Mouse (Mus musculus) myocyte (in vitro differentiated cells): Measurements from ENCODE around the gene Mysm1.

Source experiments
- POLR2A ChIP-seq: IDR thresholded peaks from one replicate; pipeline ENCODE4 v1.6.1; 2011; ENCODE audit warnings: low read depth, mild to moderate bottlenecking, control low read depth, moderate library complexity; ENCODE audit not compliant: insufficient read length
- POLR2AphosphoS2 ChIP-seq: IDR thresholded peaks from one replicate; pipeline ENCODE4 v1.6.1; 2011; ENCODE audit warnings: low read depth, control low read depth; ENCODE audit not compliant: insufficient read length

GRCm38 (mm10) chr4:94999249-94999648 lies 20.3 kb upstream of the Mysm1 start:
- TF ChIP-seq POLR2AphosphoS2 (no peak), POLR2A (no peak)
